Mouse (Mus musculus) megakaryocyte, embryonic 14.5 days (primary cell): ENCODE results near the gene Vps13d.

Source experiments
- FLI1 ChIP-seq: IDR thresholded peaks from 2 replicates; pipeline ENCODE4 v1.6.1; 2012; ENCODE audit warnings: low read length, inconsistent platforms, mixed read lengths
- GATA1 ChIP-seq: IDR thresholded peaks from 3 replicates; pipeline ENCODE4 v1.6.1; 2012; ENCODE audit warnings: mixed read lengths, low read length, inconsistent platforms, borderline replicate concordance

DNA sequence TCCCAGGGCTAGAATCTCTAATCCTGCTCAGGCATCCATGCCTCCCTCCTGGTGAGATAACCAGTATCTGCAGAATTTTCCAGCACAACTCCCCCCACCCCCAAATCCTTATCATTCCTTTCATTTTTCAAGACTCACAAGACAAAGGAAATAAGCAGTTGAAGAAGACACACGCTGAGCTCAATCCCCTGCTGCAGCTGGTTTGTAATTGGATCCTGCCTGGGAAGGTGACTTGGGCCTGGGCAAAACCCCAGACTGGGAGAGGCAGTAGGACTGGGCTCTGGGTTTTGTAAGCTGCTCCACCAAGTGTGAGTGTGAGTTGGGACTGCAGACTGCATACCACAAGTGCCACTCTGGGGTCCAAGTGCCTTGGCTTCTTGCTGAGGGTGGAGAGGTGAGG lies 260.3 kb downstream of the Vps13d start:
- TF ChIP-seq GATA1 (no peak), FLI1 (no peak)
